Mouse (Mus musculus) lung, postnatal 4 days (tissue): ENCODE measurements around the gene Vmn1r24.
"Not testable (repeated sequence)": the region's sequence is repeated elsewhere in the genome, so short reads cannot be mapped to it uniquely, and the experiment has no call there.

Experiments
- DNase-seq, 2 experiments: peaks; one replicate each; pipeline ENCODE4 v3.0.0; 2021

The Vmn1r24 gene

DNA sequence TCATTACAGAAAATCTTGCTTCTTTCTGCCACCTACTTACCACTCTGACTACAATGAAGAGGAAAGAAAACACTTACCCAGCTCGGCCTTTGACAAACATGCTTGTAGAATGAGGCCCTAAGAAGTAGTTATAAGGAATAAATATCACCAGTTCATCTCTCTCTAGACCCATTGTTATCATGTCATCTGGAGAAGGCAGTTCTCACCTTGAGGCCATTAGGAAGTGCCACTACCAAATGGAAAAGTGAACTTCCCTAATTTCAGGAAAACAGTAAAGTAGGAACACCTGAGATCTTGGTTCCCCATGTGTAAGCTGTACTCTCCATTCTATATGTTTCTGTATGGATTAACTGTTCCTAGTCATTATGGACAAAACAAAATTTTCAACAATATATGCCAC is at the start of gene Vmn1r24:
TSS of gene Vmn1r24 (minus strand) at position 101 of the 400 bp plus-strand sequence.
- not testable (repeated sequence) for DNase-seq

DNA sequence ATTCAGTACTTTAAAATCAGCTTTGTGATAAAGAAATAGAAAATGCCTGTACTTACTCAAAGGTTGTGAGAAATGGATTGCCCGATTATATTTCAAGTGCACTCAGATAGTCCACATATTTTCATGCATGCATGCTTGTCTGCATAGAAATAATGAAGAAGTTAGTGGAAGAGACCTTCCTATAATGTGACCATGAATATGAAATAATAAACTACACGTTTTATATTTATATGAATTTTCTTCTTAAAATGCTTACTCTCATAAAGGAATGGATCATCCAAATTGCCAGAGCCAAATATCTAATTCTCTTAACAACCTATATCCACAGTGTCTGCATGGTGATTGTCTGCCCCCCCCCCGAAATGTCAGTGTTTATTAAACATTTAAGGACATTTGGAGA is 19.4 kb upstream of the Vmn1r24 start, which contains the start of gene Vmn1r25:
TSS of gene Vmn1r25 (minus strand) at position 101 of the 400 bp plus-strand sequence.
- DNase-seq: no peak

- no peak for DNase-seq
Observed at GRCm38 (mm10) chr6:57926738-57927137, 34.6 kb downstream of the Vmn1r24 start, which contains the start of gene Vmn1r23. Gene Vmn1r23 (minus strand): TSS chr6:57926838.

GRCm38 (mm10) chr6:57907928-57908327 is 53.4 kb downstream of the Vmn1r24 start, which contains the start of gene Vmn1r22:
Gene Vmn1r22 (minus strand): TSS chr6:57908028.
- no peak for DNase-seq
